Mouse (Mus musculus) left cerebral cortex, adult 11 months (tissue): Measurements from ENCODE around the gene Smoc2.

Source experiments
- DNase-seq: peaks from one replicate; pipeline ENCODE4 v3.0.0; 2022; ENCODE audit warnings: low spot score

Gene Smoc2

DNA sequence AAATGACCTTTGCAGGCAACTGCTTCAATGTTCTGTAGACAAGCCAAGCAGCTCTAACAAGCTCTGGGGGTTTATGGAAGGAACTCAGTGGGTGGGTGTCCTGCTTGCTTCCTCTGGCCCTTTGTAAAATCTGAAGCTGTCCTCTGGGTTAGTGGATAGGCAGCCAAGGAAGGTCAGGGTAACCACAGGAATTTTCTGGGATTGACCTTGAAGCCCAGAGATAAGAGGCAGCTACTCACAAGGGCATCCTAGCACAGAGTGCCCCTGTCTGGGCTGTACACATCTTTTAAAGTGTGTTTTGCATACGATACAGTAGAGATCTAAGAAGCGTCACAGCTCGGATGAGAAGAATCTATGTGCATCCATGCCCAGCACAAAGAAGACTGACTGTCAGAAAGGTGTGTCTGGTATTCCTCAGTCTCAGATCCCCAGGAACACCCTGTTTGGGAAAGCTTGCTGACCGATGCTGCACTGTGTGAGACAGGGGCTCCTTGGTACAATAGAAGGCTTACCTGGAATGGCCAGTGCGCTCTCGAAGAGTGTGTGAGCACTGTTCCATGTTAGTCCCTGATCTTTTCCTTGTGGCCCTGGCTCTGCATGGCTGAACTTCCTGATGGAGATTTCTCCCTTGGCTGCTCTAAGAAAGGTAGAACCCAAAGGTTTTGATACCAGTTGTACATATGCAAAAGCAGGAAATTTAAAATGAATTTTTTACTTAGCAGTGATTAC is 69.9 kb downstream of the Smoc2 start:
- DNase-seq = no peak

DNA sequence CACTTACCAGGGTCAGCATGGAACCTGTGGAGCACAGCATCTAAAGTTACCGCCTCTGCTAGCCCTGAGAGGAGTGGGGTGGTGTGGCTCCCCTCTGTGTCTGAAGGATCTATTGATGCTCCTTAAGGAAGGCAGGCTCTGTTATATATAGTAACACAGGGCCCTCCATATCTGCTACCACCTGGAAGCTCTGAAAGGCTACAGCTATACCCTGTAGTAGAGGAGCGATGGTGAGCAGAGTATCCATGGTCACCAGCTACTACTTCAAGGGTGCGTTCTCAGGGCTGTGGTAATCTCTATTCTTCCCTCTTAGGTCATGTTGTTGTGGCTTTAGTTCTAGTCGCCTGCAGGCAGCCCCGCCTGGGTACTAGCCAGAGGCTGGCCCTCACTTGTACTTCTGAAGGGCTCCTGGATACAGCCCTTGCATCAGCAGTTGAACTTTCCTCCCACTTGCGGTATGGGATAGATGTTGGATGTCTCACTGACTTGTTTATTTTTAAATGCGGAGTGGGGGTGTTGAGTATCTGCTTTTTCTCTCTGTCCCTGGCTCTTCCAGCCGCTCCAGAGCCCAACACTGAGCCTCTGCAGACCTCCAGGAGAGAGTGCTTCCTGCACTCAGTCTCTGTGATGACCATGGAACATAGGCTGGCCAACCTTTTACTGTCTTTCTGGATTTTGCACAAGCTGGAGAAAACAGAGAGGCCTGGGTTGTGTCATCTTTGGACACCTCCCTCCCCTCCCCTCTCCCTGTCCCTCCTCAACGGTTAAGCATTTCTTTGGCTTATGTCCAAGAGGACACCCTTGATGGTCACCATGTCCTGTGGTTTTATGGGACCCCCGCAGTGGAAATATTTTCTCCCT is 74.1 kb downstream of the Smoc2 start:
- no peak for DNase-seq

DNA sequence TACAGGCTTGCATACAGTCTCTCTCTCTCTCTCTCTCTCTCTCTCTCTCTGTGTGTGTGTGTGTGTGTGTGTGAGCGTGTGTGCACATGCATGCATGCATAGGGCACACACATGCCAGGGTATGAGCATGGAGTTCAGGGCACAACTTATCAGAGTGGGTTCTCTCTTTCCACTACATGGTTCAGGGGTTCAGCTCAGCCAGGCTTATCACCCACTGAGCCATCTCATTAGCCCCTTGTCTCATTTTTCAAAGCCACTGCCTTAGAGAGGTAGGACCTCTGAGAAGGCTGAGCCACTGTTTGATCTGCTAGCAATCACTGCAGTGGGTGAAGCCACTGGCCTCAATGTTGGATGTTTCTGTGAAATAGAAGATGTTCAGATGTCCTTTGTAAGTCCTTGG is 82.2 kb downstream of the Smoc2 start:
- no peak for DNase-seq

DNA sequence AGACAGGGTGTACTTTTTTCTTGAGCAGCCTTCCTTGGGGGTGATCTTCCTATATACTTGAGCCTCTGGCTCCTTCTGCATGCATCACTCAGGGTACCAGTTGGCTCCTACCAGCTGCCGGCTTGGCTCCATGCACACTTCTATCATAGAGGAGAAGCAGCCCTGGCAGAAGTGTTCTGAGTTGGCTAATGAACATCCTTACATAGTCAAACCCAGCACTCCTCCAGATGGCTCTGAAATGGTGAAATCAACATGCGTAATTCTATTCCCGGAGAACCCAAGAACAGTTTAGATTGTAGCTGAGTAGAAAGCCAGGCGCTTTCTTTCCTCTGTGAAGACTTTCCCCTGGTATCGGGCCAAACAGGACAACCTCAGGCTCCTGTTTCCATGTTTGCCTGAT is 91.2 kb downstream of the Smoc2 start:
- peak; percentile 54 for DNase-seq

DNA sequence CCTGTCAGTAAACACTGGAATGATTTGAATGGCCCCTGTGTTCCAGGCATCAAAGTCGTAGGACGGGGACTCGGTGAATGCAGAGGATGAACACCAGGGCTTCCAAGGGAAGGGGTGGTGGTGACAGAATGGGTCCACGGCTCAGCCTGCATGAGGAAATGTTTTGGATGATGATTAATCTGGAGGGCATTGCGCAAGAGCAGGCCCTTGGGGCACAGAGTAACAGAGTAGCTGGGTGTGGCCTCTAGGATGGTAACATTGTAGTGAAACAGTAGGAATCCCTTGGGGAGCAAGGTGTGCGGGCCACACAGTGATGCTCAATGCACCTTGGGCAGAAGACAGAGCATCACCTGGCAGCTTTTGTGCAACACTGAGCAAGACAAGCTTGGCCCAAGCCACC is 92.3 kb downstream of the Smoc2 start:
- DNase-seq = no peak

DNA sequence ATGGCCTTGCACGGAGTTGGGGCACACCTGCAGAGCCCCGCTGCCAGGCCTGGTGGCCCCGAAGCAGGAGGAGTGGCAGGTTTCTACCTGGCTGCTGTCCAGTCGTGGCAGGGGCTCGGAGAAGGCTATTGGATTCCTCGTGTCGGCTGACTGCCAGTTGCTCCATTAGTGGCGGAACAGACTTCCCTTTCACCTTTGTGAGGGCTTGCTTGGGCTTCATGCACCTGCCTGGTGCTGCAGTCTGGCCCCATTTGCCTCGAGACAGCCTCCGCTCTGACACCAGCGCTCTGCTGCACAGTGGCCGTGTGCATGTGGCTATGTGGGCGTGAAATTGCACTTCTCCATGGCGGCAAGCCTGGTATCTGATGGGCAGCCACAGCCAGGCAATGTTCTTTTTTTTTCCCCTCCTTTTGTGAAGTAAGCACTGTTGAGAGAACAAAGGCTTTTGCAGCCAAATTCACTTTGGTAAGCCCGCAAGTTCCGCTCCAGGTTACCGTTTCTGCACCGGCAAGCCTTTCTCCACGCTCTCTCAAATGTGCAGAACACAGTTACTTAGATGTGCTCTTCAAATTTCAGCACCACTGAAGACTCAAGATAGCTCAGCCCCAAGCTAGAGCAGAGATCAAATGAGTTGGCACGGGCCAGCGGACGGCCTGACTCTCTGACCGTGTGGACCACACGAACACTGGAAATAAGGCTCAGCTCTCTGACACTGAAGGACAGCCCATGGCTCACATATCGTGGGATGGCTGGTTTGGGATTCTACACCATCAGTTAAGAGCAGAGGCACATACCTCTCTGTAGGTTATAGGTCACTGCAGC is 93.2 kb downstream of the Smoc2 start:
- peak; percentile 1 for DNase-seq

DNA sequence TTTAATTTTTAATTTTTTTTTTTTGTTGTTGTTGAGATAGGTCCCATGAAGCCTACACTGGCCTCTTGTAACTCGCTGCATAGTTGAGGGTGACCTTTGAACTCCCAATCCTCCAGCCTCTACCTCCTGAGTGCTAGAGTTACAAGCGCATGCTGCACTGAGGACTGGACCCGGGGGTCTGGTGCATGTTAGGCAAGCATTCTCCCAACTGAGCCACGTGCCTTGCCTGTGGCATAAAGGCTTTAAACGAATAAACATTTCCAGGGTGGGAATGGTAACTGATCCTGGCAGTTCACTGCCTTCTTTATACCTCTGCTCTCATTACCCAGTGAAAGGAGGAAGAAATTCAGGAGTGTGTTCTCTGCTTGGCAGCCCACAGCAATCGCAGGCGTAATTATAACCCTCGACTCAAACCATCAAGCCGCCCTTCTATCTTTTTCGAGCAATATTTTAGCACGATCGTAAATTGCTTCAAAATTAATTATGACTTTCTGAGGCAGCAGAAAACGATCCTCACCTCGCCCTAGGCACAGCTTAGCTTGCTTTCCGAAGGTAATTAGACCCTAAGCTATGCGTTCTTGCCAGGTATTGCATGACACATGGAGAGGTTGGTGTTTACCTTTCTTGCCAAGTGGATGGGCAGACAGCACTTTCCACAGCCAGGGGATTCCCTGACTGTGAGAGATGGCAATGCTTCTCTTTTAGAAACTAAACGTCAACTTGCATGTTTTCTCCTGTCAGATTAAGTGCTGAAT is 99.6 kb downstream of the Smoc2 start:
- no peak for DNase-seq

DNA sequence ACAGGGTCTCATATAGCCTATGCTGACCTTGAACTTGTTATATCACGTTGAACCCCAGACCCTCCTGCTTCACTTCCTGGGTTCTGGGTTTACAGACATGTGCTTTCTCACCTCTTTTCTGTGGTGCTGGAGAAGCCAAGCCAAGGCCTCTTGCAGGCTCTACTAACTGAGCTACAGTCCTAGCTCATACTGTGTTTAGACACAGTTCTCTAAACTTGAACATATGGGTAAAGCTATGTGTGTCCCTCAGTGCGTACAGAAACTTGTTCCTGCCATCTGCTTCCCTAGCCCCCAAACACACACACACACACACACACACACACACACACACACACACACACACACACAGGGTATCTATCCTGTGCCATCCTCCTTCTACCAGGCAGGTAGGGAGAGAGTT is 100.2 kb downstream of the Smoc2 start:
- no peak for DNase-seq

DNA sequence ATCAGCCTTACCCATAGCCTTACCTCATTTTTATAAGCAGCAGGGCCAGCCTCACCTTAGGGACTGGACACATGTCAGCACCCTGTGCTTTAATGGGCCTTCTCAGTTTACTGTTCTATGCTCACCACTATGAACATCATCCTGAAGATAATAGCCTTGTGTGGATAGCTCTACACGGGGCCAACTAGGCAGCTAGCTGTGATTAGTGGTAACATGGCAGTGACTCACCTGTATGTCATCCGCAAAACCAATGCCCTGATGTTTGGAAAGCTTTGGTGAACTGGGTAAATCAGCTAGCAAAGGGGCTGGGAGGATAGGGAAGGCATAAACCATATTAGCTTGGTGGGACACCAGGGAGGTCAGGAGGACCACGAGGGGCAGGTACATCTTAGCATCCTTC is 100.7 kb downstream of the Smoc2 start:
- no peak for DNase-seq

DNA sequence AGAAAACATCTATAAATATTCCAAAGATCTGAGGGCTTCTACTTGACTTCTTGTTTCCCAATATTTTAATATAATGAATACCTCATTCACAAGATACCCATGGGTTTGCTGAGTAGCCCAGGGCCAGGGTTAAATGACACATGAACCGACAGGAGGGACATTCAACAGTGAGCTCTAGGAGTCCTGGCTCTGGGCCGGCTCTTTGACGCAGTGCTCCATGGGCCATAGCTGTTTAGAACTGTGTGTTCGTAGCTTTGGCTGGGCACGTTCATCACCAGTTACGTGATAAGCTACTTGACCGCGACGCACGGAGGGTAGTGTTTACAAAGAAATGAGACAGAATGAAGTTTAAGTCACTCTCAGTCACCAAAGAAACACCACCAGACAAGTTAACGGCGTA is 101.2 kb downstream of the Smoc2 start:
- no peak for DNase-seq

DNA sequence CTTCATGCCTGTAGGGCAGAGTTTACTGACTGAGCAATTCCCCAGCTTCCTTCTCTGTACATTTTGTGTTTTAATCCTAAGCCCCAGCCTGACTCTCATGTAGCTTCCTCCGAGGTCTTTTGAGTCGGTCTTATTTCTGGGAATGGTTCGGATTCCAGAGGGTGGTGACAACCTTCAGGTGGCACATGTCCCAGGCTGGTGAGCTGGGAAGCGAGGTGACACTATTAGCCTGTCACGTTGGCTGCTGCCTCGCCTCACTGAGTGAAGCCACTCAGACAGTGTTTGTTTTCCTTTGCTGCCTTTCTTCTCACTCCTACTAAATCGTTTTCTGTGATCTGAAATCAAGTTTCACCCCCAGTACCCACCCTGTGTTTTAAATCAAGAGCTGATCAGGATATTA is 102.2 kb downstream of the Smoc2 start:
- DNase-seq = no peak

DNA sequence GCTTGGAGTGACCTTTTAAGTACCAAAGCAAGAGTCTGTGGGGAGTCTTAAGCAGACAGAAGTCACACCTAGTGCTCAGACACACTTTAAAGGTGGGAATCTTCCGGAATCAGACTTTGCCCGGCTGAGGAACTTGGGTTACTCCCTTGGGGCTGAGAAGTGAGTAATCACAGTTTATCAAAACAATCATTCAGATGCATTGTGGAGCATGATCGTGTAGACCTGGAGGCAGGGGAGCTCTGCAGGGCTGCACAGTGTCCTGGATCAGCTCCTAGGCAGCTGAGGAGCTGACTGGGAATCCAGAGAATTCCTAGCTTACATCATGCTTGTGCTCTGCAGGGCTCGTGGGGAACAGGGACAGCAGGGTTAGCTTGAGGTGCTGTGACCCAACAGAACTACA is 104.7 kb downstream of the Smoc2 start:
- DNase-seq = no peak

DNA sequence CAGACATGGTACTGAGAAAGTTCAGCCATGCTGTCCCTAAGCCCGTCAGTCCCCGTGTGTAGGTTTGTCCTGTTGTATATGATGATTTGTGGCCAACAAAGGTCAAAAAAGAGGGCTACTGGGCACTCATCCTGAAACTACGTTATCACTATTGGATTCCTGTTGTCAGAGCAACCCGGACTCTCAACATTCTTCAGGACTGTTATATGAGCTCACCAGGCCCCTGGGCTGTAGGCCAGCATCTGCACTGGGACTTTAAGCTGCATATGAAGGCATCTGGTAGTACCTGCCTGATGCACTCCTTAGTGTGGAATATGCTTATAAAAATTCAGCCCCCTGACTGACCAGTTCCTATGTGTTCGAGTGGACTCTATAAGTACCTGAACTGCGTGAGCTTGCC is 105.7 kb downstream of the Smoc2 start:
- no peak for DNase-seq

DNA sequence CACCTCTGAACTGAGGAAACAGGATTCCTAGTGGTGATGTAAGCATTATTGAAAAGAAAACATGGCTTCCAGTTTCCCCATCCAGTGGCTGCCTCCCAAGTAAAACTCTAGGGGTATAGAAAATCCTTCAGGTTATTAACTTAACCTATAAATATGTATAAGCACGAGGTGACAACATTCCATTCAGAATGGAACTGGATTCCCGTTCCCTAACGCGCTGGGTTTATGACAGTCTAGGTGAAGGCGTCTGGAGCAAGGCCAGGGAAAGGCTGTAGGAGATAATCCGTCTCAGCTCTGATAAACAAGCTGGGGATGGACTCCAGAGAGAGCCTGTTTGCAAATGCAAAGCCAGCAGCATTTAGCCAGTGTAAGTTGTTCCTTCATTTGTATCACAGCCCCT is 108.0 kb downstream of the Smoc2 start:
- DNase-seq = no peak

DNA sequence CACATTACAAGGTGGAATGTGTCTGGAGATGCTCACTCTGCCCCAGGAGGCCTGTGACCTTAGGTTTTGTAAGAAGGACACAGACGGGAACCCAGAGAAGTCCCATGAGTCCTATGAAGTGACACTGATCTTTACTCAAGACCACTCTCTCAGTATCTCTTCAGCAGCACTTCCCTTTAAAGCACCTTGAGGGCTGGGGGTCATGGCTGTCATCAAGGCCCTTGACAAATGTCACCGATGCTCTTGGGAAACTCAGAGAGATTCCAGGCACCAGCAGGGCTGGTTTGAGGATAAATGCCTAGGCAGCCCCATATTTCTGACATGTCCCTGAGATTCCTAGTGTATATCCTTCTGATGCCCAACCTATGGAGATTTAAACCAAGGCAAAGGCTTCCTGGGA is 113.1 kb downstream of the Smoc2 start:
- no peak for DNase-seq

DNA sequence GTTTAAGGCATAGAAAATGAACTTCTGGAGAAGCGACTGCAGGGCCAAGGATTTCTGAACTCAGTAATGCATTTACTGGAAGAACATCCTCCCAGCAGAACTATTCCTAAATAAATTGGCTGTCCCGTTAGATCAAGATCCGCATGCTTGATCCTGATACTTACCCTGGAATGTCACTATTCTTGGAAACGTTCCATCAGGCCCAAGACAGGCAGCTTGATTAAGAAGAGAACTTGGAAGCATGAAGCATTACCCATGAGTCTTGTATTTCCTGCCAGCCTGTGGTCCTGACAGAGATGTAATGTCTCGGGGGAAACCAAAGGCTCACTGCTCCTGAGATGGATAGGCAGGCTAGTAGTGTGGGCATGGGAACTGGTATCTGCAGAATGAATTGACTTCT is 115.6 kb downstream of the Smoc2 start:
- no peak for DNase-seq

DNA sequence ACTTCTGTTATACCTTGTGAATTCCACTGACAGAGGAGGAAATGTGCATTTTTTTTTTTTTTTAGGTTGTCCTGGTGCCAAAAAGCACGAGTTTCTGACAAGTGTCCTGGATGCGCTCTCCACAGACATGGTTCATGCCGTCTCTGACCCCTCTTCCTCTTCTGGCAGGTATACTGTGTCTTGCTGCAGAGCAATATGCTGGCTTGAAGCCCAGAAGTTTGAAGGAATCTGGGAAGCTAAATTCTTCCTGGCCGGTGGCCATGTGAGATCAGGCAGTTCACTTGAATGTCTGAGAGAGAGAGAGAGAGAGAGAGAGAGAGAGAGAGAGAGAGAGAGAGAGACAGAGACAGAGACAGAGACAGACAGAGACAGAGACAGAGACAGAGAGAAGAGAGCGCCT is 118.2 kb downstream of the Smoc2 start:
- DNase-seq = no peak

DNA sequence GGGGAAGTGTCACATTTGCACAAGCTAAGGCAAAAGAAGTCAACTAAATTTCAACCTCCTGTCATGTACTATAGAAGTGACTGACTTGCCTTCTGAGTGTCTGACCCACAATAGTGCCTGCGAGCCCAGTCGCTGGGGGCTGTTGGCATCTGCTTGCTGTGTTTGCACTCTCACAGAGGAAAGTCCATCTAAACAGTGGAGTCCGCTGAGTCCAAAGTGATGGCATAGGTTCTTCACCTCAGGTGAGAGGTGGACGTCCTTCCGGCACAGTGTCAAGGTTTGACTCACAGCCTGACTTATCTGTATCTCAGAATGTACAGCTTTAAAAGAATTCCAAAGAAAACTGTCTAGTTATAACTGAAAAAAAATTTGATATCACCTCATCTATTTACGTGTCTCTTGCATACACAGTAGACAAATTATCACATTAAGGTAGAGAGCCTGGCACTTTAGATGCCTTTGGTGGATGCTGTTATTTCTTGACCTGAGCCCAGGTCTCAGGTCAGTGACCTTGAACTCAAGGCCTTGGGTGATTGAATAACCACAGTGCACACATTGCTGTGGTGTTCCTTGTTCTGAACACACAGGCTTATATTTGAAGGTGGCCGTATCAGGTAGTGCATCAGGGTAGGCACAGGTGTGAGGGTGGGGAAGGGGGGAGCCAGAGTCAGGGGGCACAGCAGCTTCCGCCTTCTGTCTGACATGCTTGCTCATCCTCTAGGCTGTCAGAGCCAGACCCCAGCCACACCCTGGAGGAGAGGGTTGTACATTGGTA is 119.5 kb downstream of the Smoc2 start:
- DNase-seq = no peak

DNA sequence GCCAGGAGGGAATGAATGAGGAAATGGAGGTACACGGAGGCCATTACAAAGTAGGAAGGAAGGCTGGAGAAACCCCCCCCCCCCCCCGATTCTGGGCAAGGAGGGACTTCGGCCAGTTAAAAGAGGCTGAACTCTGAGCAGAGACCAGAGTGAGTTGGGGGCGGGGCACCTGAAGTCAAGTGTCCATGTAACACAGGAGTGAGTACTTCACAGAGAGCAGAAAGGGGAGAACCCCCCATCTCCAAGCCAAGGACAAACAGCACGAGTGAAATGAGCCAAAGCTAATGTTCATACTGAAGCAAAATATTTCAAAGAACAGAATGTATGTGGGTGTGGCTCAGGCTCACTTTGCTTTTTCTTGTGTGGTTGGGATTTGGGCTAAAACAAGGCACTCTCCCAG is 121.7 kb downstream of the Smoc2 start:
- DNase-seq = no peak

DNA sequence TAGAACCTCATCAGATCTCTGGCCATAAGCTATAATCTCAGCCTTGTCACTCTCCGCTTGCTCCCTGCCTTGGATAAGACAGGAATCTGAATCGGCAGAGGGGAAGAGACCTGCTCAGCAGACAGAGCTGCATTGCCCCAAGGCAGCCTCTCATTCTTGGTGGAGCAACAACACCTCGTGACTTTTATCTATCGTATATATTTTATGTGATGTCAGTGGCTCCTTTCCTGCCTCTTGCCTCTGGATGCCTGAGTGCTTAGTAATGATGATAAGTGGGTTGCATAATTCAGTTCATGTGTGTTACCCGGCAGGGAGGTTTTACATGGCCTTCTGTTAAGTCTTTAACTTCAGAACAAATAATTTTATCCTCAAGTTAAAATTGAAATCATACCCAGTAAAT is 128.6 kb downstream of the Smoc2 start:
- no peak for DNase-seq

DNA sequence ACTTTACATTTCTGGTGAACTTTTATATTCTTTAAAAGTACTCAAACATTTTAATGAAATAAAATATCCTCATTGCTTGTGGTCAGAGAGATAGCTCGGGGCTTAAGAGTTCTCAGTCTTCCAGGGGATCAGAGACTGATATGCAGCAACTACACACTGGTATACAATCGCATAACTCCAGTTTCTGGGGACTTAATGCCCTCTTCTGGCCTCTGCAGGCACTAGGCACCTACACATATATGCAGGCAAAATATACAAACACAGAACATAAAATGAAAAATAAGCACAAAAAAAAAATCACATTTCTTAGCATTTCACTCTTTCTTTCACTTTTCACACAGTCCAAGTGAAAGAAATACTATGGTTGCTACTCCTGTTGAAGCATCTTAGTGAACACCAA is 133.2 kb downstream of the Smoc2 start:
- no peak for DNase-seq
